Mouse (Mus musculus) testis, adult 2 months (tissue): Measurements from ENCODE around the gene Padi3.

Experiments used
- CTCF ChIP-seq: fragments of 200-500 bp; IDR thresholded peaks from 2 replicates; pipeline ENCODE4 v1.5.1; 2012; ENCODE audit warnings: low read depth, mild to moderate bottlenecking, inconsistent platforms, low read length, moderate library complexity; ENCODE audit not compliant: control insufficient read depth, insufficient read depth, insufficient replicate concordance
- POLR2A ChIP-seq: fragments of 200-500 bp; IDR thresholded peaks from 2 replicates; pipeline ENCODE4 v1.6.1; 2012; ENCODE audit warnings: low read depth, mild to moderate bottlenecking, inconsistent platforms, low read length, moderate library complexity; ENCODE audit not compliant: control insufficient read depth

GRCm38 (mm10) chr4:140809118-140809517 lies 1.3 kb downstream of the Padi3 start:
- TF ChIP-seq CTCF (no peak), POLR2A (no peak)
